Mouse (Mus musculus) embryonic facial prominence, embryonic 14.5 days (tissue): ENCODE measurements around the gene B430306N03Rik. TPM values are rescaled to one million over a fixed set of nuclear protein-coding genes. Genes with fewer than 3 reads are reported as not detected.

Source experiments
- ATAC-seq: fragments of 200-750 bp; cut with Nextera tagmentation; 2 replicates; pipeline ENCODE4 v1.8.0; 2017; ENCODE audit warnings: low read depth, moderate number of reproducible peaks, moderate TSS enrichment
- DNase-seq: peaks from one replicate; pipeline ENCODE4 v3.0.0-alpha.2; 2015; ENCODE audit warnings: low spot score
- H3K27ac ChIP-seq: fragments of 300-500 bp; sonication (generic); replicated peaks from 2 replicates; pipeline ENCODE4 v1.5.1; 2014; ENCODE audit warnings: low read depth, mild to moderate bottlenecking, low read length, moderate library complexity
- H3K27me3 ChIP-seq: fragments of 300-500 bp; sonication (generic); replicated peaks from 2 replicates; pipeline ENCODE4 v1.6.1; 2014; ENCODE audit warnings: low read length; ENCODE audit not compliant: control insufficient read depth, insufficient read depth
- H3K36me3 ChIP-seq: fragments of 300-500 bp; sonication (generic); 2 replicates; pipeline ENCODE4 v1.6.1; 2014; ENCODE audit warnings: low read length, mixed read lengths; ENCODE audit not compliant: control insufficient read depth, insufficient read depth
- H3K4me1 ChIP-seq: fragments of 300-500 bp; sonication (generic); 2 replicates; pipeline ENCODE4 v1.6.1; 2014; ENCODE audit warnings: antibody characterized with exemption, low read length; ENCODE audit not compliant: control insufficient read depth, insufficient read depth
- H3K4me2 ChIP-seq: fragments of 300-500 bp; sonication (generic); 2 replicates; pipeline ENCODE4 v1.6.1; 2014; ENCODE audit warnings: low read depth, mild to moderate bottlenecking, low read length, moderate library complexity, mixed read lengths
- H3K4me3 ChIP-seq: fragments of 300-500 bp; sonication (generic); 2 replicates; pipeline ENCODE4 v1.5.1; 2014; ENCODE audit warnings: low read depth, mild to moderate bottlenecking, low read length
- H3K9ac ChIP-seq: fragments of 300-500 bp; sonication (generic); 2 replicates; pipeline ENCODE4 v1.6.1; 2014; ENCODE audit warnings: low read depth, mild to moderate bottlenecking, low read length, moderate library complexity, mixed read lengths
- H3K9me3 ChIP-seq: fragments of 300-500 bp; sonication (generic); 2 replicates; pipeline ENCODE4 v1.6.1; 2016; ENCODE audit warnings: low read length; ENCODE audit not compliant: control insufficient read depth
- WGBS: fragments of 180-500 bp; shearing (Covaris S2); extraction: QIAGEN DNeasy Blood & Tissue Kit; methylation state at CpG from one replicate; pipeline ENCODE4 v1.1.7; 2014; 5-methylcytosine and 5-hydroxymethylcytosine counted together
- polyA plus RNA-seq: library from polyadenylated mRNA; unstranded; fragments of >200 nt; fragmentation: Nextera tagmentation; extraction: Ambion mirVana; gene quantifications from 2 replicates; pipeline ENCODE4 v1.2.1, GENCODE M21; 2014

The B430306N03Rik gene
- polyA plus RNA-seq, 1 experiment from 2014 or later: 1.0 TPM

DNA sequence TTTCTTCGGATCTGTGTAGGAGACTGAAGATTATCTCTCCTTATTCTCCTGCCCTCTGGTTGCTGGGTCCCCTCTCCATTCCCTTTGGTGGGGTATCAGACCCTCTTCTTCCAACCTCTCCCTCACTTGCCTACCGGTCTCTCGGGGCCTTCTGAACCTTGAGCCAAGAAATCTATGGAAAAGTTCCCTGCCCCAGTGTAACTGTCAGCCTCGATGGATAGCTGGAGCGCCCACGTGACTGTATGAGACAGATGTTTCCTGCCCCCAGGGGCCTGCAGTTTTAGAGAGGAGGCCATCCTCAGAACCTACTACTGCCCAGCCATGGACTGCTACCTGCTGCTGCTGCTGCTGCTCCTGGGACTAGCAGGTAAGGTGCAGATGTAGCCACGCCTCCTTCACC lies 43.7 kb downstream of the B430306N03Rik start, which contains the start of gene Treml1:
Gene Treml1, plus strand, starts transcription at position 301 of the 400 bp plus-strand sequence.
- no peaks in the 10 kb centered on the region for H3K9me3 ChIP-seq
- no peak for ATAC-seq
- H3K9ac ChIP-seq: no peak within 1 kb of the TSS
- WGBS: 65% methylated on average over 7 of the region's 7 CpGs
- DNase-seq: no peak
- H3K36me3 ChIP-seq: no peaks in the 10 kb centered on the region
- no peak within 1 kb of the TSS for H3K27ac ChIP-seq
- H3K4me3 ChIP-seq: no peak within 1 kb of the TSS
- peaks cover 4% of the 10 kb centered on the region; the same call in 1 of the 2 replicates for H3K4me1 ChIP-seq
- no peaks in the 10 kb centered on the region for H3K27me3 ChIP-seq
- no peak within 1 kb of the TSS for H3K4me2 ChIP-seq

GRCm38 (mm10) chr17:48360462-48360861 lies 44.5 kb downstream of the B430306N03Rik start:
- H3K4me3 ChIP-seq: no peak overlapping the region
- no peak overlapping the region for H3K4me2 ChIP-seq
- 84% methylated on average over 4 of the region's 4 CpGs for WGBS
- DNase-seq (no peak), ATAC-seq (no peak)
- no peaks in the 10 kb centered on the region for H3K27me3 ChIP-seq
- no peaks in the 10 kb centered on the region for H3K36me3 ChIP-seq
- no peaks in the 10 kb centered on the region for H3K9me3 ChIP-seq
- peaks cover 4% of the 10 kb centered on the region; the same call in 1 of the 2 replicates for H3K4me1 ChIP-seq
- H3K9ac ChIP-seq: no peak overlapping the region
- no peak overlapping the region for H3K27ac ChIP-seq

DNA sequence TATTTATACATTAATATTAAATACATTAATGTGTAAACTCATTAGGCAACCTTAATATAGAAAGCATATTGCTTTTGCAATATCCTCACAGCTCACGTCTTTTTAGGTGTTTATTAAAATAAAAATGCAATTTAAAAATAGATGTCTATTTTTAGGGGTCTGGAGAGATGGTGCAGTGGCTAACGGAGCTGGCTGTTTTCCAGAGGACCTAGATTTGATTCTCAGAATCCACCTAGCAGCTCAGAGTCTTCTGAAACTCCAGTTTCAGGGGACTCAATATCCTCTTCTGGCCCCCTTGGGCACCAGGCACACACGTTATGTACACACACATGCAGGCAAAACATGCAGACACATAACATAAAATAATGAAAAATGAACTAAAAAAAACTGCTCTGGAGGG lies 46.4 kb downstream of the B430306N03Rik start:
- no peak for ATAC-seq
- peaks cover 4% of the 10 kb centered on the region; the same call in 1 of the 2 replicates for H3K4me1 ChIP-seq
- no peaks in the 10 kb centered on the region for H3K36me3 ChIP-seq
- no peaks in the 10 kb centered on the region for H3K9me3 ChIP-seq
- 73% methylated on average over 3 of the region's 3 CpGs for WGBS
- H3K27ac ChIP-seq: no peak overlapping the region
- H3K4me2 ChIP-seq: no peak overlapping the region
- H3K27me3 ChIP-seq: no peaks in the 10 kb centered on the region
- DNase-seq: no peak
- H3K9ac ChIP-seq: no peak overlapping the region
- no peak overlapping the region for H3K4me3 ChIP-seq

DNA sequence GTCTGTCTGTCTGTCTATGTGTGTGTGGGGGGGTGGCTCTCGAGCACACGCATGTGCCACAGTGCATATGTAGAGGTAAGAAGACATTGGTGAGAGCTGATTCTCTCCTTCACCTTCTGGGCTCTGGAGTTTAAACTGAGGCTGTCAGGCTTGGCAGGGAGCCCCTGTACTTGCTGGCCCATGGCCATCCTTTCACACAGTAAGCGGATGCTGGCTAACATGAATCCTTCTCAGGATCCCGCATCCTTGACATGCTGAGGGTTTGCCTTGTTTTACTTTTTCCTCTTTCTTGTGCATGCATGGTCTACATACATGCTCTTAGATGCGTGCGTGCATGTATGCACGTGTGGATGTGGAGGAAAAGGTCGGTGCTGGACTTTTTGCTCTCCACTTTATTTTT lies 47.0 kb downstream of the B430306N03Rik start:
- DNase-seq: peak; percentile 45
- Histone ChIP-seq H3K36me3 (no peaks in the 10 kb centered on the region), H3K9ac (no peak overlapping the region), H3K4me1 (peaks cover 4% of the 10 kb centered on the region; the same call in 1 of the 2 replicates), H3K4me2 (no peak overlapping the region), H3K4me3 (no peak overlapping the region), H3K9me3 (no peaks in the 10 kb centered on the region), H3K27ac (no peak overlapping the region), H3K27me3 (no peaks in the 10 kb centered on the region)
- WGBS: 81% methylated on average over 8 of the region's 8 CpGs
- ATAC-seq: no peak

DNA sequence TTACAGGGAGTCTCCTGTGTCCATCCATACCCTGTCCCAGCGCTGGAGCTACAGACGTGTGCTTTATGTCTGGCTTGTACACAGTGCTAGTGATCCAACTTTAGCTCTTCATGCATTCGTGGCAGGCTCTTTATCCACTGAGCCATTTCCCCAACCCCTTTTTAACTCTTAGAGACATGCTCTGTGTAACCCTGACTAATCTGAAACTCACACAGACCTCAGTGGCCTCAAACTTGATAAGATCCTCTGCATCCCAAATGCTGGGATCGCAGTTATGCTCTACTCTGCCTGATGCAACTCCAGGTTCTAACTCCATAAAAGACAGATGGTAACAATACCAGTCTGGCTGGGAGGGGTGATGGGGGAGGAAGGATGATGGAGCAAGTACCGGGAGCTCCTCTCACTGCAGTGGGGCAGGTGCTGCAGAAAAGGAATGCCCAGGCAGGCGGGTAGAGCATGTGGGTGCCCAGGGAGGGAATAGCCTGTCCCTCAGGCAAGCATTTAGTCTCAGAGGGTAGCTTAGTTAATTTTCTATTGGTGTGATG lies 47.6 kb downstream of the B430306N03Rik start:
- H3K9me3 ChIP-seq: no peaks in the 10 kb centered on the region
- H3K27ac ChIP-seq: no peak overlapping the region
- no peaks in the 10 kb centered on the region for H3K27me3 ChIP-seq
- peaks cover 4% of the 10 kb centered on the region; the same call in 1 of the 2 replicates for H3K4me1 ChIP-seq
- H3K36me3 ChIP-seq: no peaks in the 10 kb centered on the region
- WGBS: 57% methylated on average over 6 of the region's 6 CpGs
- no peak overlapping the region for H3K4me3 ChIP-seq
- no peak for DNase-seq
- H3K4me2 ChIP-seq: no peak overlapping the region
- 0 out of 2 replicates have a peak overlapping the region, but pooled peaks have one; percentile 19 for H3K9ac ChIP-seq
- no peak for ATAC-seq

DNA sequence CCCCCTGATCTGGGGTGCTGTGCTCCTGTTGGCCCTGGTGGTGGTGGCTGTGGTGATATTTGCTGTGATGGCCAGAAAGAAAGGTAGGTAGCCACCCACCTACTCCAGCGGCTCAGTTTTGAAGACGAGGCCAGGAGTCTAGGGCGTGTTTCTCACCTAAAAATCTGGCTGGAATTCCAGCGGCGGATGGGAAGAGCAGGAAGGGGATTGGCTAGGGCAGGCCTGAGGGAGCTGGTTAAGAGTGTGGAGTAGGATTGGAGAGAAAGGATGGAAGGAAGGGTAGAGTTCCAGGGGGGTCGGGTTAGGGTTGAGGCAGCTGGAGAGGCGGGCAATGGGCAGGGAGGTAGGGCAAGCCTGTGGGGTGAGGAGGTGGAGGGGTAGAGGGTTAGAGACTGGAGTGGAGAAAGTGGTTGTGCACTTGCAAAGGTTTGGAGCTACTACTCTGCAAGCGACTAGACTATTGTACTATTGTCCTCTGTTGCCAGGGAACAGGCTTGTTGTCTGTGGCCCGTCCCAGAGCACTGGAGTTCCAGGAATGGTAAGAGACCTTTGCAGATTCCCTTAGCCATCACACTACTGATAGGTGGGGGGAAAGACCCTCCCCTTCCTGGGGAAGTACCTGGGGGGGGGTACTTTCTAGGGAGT lies 49.7 kb downstream of the B430306N03Rik start:
- Histone ChIP-seq H3K9ac (no peak overlapping the region), H3K27ac (no peak overlapping the region), H3K4me2 (no peak overlapping the region), H3K4me3 (no peak overlapping the region), H3K4me1 (peaks cover 4% of the 10 kb centered on the region; the same call in 1 of the 2 replicates), H3K9me3 (no peaks in the 10 kb centered on the region), H3K36me3 (no peaks in the 10 kb centered on the region), H3K27me3 (no peaks in the 10 kb centered on the region)
- ATAC-seq (no peak), DNase-seq (no peak)
- 76% methylated on average over 9 of the region's 9 CpGs for WGBS

GRCm38 (mm10) chr17:48366806-48367205 lies 50.9 kb downstream of the B430306N03Rik start:
- no peak overlapping the region for H3K4me2 ChIP-seq
- H3K9me3 ChIP-seq: no peaks in the 10 kb centered on the region
- H3K27ac ChIP-seq: no peak overlapping the region
- no peaks in the 10 kb centered on the region for H3K27me3 ChIP-seq
- H3K4me3 ChIP-seq: no peak overlapping the region
- H3K4me1 ChIP-seq: peaks cover 4% of the 10 kb centered on the region; the same call in 1 of the 2 replicates
- H3K9ac ChIP-seq: no peak overlapping the region
- ATAC-seq (no peak), DNase-seq (no peak)
- H3K36me3 ChIP-seq: no peaks in the 10 kb centered on the region
- 76% methylated on average over 5 of the region's 5 CpGs for WGBS

DNA sequence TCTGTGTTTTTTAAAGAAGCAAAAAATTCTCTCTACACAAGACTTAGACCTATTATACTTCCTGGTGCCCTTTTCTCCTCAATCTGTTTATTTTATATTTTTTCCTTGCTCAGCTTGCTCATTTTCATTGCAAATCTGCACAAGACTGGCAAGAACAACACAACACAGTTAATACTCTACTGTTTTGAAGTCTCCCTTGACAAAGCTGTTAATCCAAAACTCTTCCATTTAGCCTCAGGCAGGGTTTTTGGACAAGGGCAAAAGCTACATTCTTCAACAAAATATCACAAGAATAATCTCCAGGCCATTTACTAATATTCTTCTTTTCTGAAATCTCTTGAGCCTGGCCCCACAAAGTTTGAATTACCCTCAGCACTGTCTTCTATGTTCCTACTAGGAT lies 55.7 kb downstream of the B430306N03Rik start:
- no peaks in the 10 kb centered on the region for H3K36me3 ChIP-seq
- H3K4me3 ChIP-seq: no peak overlapping the region
- no peak overlapping the region for H3K27ac ChIP-seq
- H3K9ac ChIP-seq: no peak overlapping the region
- 0 out of 2 replicates have a peak, but pooled peaks cover under 1% of the 10 kb centered on the region for H3K9me3 ChIP-seq
- no peak overlapping the region for H3K4me2 ChIP-seq
- no peaks in the 10 kb centered on the region for H3K27me3 ChIP-seq
- no peak for ATAC-seq
- no peaks in the 10 kb centered on the region for H3K4me1 ChIP-seq
- DNase-seq: no peak

DNA sequence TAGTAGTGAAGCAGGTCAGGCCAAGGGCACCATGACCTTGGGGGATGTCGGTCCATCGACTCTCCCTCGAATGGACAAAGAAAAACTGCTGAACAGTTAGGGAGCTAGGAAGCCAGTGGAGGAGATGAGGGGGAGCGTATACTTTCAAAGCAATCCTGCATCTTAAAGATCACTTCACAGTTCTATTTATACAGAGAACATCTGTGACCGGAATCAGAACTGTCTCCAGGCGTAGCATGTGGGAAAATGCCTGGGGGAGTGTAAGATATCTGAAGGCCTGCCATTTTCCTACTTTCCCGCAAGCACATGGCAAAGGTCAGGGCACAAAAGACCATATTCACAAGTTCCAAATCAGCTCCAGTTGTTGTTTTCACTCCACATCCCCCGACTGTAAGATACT lies 57.0 kb downstream of the B430306N03Rik start:
- Histone ChIP-seq H3K9ac (no peak overlapping the region), H3K27ac (no peak overlapping the region), H3K4me2 (no peak overlapping the region), H3K36me3 (no peaks in the 10 kb centered on the region), H3K9me3 (0 out of 2 replicates have a peak, but pooled peaks cover 3% of the 10 kb centered on the region), H3K4me3 (no peak overlapping the region), H3K27me3 (no peaks in the 10 kb centered on the region), H3K4me1 (no peaks in the 10 kb centered on the region)
- 55% methylated on average over 8 of the region's 8 CpGs for WGBS
- DNase-seq (no peak), ATAC-seq (no peak)
